Mouse (Mus musculus): ENCODE results near the gene Cdk19.

DNA sequence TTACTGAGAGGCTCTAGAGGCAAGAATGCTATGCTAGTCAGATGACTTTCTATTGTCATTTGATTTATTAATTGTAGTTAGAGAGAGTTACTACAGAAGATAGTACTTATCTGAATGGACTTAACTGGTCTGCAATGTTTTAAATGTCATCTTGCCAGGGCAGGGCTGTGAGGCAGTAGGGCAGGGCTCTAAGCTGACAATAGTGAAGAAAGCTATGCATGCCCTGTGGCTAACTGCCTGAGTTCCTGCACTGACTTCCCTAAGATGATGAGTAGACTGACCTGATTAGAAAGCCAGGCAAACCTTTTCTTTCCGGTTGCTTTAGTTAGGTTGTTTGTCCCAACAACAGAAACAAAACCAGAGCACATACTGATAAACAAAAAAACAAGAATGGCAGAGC is 102.7 kb downstream of the Cdk19 start:
- TF ChIP-seq CTCF (IDR thresholded peaks at IDR 0.05; ENCODE audit: extremely low read depth, insufficient read length, insufficient replicate concordance, low read depth, low read length) = no peak
- no peak for TF ChIP-seq POLR2A (IDR thresholded peaks at IDR 0.05; ENCODE audit: low read depth, low read length)
